Mouse (Mus musculus): ENCODE data around the gene Ucn3.

DNA sequence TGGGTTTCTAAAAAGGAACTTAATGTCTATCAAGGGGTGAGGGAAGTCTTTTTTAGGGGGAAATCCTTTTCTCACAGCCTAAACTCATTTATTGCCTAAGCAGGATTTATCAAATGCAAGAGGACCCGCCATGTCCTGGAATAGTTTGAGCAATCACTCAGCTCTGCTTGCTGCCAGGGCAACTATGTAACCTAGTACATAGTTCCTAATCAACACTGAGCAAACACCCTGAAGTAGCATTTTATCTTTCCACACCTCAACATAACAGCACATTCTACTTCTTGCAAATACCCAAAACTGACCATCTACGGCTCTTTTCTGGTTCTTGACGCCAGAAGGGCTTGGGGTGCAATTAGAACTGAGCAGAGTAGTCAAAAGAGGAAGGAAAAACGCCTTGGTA, 36.9 kb downstream of the Ucn3 start:
- TF ChIP-seq CTCF (IDR thresholded peaks at IDR 0.05; ENCODE audit: low read depth, low read length) = no peak
- TF ChIP-seq POLR2A (IDR thresholded peaks at IDR 0.05; ENCODE audit: borderline replicate concordance, low read depth, low read length) = no peak

Measured in bone marrow macrophage, adult 2 months (primary cell).